Mouse (Mus musculus): ENCODE measurements around the gene Lgr4.

The Lgr4 gene

DNA sequence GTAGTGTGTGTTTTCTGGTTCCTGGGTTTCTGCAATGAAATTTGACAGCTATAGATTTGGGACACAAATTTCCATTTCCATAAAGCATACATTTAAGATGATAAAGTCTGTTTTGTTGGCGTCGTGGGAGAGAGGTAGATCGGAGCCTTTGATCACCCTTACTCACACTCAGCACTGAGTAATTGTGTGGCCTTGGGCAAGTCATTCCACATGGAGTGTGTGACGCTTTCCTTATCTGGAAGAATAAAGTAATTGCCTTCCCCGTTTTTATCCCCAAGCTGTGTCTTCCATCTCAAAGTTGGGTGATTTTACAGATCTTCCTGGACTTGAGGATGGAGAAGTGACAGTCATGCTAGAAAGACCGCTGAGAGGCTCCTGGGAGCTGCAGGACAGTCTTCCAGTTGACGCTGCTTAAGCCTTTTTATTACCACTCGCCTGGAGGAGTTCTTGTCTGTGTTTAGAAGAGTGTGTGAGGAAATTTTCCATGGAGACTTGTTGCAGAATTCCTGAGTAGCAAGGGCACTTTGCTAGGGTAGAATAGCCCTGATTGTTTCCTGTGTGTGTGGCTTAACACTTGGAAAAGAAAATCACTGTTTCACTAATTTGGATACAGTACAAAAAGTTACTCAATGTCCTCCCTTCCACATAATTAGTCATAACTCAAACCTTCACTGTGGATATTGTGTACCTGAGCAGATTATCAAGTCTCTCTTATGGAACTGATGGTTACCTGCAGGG lies 4.0 kb downstream of the Lgr4 start:
- DNase-seq (ENCODE audit: low read depth, low spot score): no peak

DNA sequence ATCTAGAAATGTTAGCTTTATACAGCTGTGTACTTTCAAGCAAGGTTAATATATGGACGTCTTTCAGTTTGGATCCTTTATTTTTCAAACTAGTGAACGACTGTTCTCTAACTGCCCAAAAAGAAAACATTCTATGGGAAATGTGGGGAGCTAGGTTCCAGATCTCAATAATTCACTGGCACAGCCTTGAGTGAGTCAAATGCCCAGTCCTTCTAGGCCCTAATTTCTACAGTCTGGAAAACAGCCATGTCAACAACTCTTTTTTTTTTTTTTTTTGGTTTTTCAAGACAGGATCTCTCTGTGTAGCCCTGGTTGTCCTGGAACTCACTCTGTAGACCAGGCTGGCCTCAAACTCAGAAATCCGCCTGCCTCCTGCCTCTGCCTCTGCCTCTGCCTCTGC lies 4.9 kb downstream of the Lgr4 start:
- no peak for DNase-seq (ENCODE audit: low read depth, low spot score)

DNA sequence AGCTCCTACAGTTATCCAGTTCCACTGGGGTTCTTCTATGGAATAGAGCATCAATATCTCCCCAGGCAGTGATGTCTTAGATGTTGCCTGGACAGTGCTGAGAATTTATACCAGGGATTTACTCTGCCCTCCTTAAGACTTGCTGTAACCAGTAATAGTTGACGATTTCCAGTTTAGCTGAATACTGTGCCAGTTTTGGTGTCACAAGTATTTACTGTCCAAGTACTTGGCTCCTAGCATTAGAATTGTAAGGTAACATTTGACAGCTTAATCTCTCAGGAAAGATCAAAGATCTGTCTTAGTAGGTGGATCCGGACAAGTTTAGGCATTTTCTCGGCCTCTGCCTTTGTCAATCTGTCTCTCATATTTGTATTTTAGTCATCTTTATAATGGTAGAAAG lies 5.6 kb downstream of the Lgr4 start:
- DNase-seq (ENCODE audit: low read depth, low spot score): no peak

DNA sequence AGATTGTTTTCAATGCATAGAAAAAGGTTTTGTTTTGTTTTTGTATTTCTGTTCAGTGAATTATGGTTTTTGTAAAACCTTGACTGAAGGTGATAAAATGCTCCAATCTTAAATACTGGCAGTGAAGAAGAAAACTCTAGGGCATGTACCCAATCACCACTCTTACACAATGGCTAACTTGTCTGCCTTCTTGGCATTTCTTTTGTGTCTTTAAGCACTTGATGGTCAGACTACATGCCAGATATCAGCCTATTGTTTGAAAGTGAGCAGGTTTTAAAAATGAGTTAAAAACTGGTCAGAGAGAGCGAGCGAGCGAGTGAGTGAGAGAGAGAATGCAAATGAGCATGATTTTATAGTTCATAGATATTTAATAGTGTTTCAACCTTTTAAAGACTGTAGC lies 6.5 kb downstream of the Lgr4 start:
- peak; percentile 17 for DNase-seq (ENCODE audit: low read depth, low spot score)

DNA sequence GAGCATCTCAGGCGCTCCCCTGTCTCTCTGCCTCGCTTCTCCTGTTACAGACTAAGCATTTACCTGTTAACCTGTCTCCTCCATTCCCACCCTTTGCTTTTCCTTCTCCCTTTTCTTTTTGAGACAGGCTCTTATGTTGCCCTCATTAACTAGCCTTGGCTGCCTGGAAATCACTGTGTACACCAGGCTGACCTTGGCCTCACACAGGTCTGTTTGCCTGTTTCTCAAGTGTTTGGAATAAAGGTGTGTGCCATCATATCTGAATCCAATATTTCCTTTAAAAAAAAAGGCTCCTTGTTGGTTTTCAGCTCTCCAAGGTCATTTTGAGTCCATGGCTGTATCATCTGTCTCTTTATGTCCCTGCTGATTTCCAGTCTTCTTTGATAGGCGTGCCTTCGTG lies 9.5 kb downstream of the Lgr4 start:
- no peak for DNase-seq (ENCODE audit: low read depth, low spot score)

DNA sequence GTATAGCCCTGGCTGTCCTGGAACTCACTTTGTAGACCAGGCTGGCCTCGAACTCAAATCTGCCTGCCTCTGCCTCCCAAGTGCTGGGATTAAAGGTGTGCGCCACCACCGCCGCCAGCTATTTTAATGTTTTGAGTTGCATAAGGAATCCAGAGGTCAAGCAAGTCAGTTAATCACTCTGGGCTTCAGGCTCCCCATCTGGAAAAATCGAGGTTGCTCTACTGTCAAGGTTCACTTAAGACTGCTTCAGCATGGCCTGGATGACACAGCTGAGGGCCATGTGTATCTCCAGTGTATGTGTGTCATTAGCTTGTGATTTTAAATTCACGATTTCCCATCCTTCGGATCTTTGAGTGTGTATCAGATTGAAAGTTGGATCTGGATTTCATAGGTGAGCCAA lies 10.0 kb downstream of the Lgr4 start:
- no peak for DNase-seq (ENCODE audit: low read depth, low spot score)

DNA sequence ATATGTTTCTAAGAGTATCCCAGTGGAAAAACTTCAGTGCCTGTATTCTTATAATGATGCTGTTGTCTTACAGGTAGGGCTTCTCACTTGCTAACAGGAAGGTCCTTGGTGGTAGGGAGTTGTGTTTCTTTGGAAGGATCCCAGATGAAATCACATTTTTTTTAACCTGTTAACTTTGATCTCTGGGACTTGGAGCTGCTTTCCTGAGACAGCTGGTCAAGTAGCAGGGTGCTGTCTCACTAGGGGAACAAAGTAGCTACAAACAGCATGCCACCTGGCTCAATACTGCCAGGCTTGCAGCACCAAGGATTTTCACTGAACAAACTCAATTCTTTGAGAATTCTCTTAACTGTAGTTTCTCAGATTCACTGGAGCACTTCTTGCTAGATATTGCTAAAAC lies 10.4 kb downstream of the Lgr4 start:
- no peak for DNase-seq (ENCODE audit: low read depth, low spot score)

DNA sequence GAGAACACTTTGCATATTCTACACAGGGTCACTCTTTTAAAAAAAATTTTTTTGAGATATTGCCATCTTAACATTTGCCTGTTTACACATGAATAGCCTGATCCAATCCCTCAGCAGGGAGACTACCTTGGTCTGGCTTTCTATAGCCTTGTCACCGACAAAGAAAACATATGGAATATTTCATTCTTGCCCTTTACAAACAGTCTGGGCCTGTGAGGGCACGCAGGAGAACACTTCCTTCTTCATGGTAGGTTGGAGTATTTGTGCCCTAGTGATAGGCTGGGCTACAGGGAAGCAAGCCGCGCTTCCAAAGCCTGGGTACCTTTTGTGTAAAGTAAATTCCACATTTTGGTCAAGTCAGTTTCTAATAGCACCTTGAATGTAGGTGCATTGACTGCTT lies 11.3 kb downstream of the Lgr4 start:
- no peak for DNase-seq (ENCODE audit: low read depth, low spot score)

DNA sequence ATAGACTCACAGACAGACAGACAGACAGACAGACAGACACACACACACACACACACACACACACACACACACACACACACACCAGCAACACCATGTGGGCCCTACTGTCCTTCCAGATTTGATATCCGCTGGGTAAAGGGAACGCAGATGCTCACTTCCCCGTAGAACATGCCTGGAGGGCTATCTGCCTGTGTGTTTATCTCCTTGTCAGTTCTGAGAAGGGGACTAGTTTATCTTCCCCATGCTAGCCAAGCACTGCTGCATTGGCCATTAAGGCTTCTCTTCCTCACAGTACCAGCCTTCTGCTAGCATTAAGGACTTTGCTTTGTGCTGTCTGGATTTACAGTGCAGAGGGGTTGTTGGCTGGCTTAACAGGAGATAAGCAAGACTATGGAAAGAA lies 11.8 kb downstream of the Lgr4 start:
- DNase-seq (ENCODE audit: low read depth, low spot score): no peak

DNA sequence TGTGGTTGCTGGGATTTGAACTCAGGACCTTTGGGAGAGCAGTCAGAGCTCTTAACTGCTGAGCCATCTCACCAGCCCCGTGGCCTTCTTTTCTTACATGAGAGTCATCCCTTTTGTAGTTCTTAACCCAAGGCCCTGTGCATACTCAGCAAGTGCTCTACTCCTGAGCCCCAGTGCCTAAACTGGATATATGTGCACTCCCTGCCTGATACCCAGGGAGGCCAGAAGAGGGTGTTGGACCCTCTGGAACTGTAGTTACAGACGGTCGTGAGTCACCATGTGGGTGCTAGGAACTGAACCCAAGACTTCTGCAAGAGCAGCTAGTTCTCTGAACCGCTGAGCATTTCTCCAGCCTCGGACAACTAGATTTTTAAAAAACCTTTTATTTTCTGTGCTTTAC lies 12.9 kb downstream of the Lgr4 start:
- peak; percentile 57 for DNase-seq (ENCODE audit: low read depth, low spot score)

DNA sequence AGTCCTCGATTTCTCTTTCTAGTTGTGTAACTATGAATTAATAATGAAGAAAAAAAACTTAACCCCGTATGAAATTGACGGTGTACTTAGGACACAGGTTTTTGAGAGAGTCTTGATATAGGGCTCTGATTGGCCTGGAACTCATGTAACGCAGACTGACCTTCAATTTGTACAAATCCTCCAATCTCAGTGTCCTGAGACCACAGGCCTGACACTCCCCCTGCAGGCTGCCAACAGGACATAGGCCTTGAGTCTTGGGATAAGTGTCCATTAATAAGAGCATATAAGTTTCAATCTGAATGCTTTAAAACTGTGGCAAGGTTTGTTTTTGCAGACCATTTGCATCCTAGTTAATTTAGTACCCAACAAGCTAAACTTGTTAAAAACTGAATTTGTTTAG lies 13.3 kb downstream of the Lgr4 start:
- peak; percentile 57 for DNase-seq (ENCODE audit: low read depth, low spot score)

DNA sequence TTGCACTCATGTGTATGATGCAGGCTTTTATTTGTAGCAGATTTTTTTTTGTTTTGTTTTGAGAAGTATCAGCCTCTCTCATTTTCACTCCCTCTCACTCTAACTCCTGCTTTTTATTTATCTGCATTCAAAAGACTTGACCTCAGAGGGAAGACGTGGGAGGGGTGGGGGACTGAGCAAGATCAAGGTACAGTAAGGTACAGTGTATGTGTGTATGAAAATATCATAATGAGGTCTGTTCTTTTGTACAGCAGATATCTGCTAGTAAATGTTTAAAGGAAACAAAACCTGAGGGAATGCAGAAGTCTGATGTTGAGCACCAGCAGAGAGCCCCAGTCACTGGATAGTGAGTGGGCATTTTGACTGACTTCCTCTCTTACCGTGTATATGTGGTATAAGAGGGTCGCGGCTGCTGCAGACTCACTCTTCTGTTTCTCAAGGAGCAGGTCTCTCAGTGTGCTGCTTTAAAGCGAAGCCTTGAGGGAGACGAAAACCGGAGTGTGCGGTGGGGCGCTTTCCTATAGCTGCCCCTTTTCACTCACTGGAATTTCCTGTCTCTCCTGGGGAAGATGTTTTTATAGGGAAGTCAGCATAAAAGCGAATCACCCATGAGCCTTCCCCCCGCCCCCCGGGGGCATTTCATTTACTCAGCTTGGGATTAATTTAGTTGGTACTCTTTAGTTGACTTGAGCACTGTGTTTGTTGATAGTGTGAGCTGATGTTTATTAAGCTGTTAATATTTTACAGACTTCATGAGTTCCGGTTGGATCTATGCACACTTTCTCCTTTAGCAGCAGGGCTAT lies 14.7 kb downstream of the Lgr4 start:
- DNase-seq (ENCODE audit: low read depth, low spot score): no peak

DNA sequence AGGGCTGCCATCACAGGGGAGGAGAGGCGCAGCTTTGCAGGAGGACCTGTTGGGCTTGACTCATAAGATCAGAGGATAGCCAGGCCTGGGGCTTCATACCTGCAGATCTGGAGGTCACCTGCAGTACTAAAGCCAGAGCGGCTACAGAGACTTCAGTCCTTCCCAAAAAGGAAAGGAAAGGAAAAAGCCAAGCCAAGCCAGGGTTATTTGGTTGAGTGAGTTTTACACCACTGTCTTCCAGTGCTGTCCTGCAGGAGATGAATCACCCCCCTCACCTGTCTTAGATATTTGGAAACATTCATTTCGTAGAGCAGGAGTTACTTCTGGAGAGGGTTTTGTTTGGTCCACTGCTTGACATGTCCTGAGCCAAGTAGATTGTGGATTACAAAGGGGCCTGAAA lies 15.7 kb downstream of the Lgr4 start:
- no peak for DNase-seq (ENCODE audit: low read depth, low spot score)

DNA sequence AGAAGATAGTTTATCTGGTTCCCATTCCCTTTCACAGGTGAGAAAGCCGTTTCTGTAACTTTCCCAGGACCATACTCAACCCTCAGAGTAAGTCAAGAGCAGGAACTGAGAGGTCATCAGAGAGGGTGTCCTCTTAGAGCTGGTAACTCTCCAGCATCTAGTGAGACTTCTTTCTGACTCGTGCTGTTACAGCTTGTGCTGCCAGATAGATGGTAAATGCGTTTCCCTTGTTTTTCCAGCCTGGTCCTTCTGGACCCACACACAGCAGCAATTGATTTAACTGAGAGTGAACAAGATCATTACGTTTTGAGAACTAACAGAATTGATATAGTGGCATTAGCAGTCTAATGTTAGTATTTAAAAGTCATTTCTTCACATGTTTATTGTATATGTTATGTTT lies 16.6 kb downstream of the Lgr4 start:
- DNase-seq (ENCODE audit: low read depth, low spot score): no peak

DNA sequence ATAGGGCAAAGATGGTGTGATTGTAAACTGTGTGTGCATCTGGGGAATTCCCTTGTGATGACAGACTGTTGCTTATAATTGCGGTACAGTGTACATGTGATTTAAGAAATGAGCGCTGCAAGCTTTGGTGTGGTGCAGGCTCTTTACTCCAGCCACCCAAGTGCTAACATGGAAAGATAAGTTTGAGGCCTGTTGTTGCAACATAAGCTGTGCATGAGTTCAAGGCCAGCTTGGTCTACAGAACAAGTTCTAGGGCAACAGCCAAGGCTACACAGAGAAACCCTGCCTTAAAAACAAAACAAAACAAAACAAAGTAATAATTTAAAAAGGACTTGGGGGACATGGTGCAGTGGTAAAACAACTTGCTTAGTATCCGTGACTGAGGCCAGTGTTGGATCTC lies 17.7 kb downstream of the Lgr4 start:
- DNase-seq (ENCODE audit: low read depth, low spot score): no peak

DNA sequence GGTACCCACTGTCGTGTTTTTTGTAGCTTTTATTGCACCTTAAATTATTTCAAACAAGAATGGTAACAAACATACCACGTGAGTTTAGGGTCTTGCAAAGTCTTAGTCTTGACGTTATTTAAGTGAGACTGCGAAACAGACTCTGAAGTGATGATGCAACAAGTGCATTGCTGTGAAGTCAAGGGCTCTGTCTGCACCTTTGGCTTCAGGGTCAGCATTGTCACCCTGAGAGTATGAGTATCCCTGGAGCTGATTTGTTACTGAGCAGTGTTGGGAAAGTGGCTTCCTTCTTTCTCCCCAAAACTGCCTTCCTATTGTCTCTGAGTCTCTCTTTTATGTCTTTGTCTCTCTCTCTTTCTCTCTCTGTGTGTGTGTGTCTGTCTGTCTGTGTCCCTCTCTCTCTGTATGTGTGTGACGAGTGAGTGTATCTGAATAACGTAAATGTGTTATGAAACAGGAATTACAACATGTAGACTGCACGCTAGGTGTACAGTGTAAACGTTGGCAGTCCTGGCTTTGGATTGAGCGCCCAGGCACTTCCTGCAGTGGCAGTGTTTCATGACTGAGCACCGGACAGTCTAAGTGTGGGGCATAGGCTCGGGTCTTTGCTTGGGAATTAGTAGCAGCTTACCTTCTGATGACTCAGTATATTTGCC lies 18.4 kb downstream of the Lgr4 start:
- DNase-seq (ENCODE audit: low read depth, low spot score): no peak

DNA sequence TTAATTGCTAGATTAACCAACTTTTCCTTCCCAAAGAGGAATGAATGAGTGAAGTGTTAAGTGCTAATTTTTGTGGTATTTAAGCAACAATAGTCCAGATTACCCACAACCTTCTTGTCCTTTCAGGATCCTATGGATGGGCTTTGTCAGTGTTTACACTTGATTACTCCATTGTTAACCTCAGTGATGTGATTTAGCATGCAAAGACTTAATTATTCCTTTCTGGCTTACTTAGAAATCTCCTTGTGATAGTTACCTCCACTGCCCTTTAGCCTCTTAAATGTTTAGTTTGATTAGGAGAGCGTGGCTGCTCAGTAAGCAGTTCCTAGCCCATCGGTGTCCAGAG lies 18.9 kb downstream of the Lgr4 start:
- peak; percentile 45 for DNase-seq (ENCODE audit: low read depth, low spot score)

DNA sequence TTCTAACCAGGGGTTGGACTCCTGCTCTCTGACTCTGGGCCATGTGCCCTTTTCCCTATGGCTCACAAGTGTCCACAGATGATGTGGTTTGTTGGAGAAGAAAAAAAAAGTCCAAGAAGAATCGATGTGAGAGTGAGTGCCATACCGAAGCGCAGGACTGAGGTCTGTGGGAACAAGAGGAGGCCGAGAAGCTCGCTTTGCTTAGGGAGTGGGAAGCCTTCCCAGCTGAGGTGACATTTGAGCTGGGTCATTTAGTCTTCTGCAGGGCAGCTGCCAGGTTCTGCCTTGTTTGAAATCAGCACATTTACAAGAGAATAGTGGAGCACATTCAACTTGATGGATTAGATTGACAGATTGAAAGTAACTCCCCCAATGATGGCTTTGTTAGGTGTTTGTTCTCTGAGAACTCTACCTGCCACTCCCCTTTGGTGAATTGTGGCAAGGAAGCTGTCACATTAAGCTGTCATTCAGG lies 24.6 kb downstream of the Lgr4 start:
- peak; percentile 89 for DNase-seq (ENCODE audit: low read depth, low spot score)

DNA sequence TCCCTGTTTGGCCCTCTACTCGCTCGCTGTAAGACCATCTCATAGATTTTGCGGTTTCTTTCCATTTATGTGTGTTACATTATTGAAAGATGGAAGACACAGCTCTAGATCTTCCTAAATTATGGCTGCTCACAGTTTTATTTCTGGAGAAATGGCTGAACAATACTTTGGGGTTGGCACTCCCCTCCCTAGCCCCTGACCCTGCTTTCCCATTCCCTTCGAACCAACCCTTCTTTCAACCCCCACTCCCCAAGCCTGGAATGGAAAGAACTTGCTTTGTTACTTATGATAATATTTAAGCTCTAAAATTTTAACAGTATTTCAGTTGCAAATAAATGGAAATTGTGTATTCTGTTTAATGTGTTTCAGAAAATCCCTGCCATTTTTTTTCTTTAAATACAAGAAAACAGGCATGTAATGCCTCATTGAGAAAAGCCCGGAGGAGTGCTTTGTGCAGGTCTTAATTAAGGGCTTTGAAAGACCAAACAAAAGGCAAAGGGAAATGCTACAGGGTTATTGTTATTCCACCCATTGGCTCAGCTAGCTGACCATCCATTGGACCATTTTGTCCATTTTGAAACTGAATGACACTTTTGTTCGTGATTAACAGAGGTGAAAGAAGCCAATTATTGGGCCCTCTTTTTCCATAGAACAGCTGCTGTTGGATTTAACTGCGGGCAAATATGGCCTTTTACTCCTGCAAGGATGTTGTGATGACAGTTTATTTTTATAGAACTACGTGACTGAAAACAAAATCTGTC lies 25.5 kb downstream of the Lgr4 start:
- peak; percentile 56 for DNase-seq (ENCODE audit: low read depth, low spot score)

DNA sequence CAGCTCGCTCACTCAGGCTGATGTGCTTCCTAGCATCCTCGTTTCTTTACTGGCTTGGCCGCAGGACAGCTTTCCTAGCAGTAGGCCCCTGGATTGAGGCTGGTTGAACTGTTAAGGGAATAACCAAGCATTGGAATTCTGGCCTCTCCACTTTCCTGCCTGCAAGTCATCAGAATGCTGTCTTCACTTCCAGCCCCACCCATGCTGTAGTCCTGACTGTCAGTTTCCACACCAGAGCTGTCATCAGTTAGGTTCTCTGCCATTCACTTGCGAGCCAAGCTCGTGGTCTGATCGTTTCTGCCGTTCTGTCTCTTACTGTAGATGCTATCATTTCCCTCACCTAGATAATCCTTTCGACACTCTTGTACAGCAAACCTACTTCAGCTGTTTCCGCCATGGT lies 27.5 kb downstream of the Lgr4 start:
- DNase-seq (ENCODE audit: low read depth, low spot score): peak; percentile 12

DNA sequence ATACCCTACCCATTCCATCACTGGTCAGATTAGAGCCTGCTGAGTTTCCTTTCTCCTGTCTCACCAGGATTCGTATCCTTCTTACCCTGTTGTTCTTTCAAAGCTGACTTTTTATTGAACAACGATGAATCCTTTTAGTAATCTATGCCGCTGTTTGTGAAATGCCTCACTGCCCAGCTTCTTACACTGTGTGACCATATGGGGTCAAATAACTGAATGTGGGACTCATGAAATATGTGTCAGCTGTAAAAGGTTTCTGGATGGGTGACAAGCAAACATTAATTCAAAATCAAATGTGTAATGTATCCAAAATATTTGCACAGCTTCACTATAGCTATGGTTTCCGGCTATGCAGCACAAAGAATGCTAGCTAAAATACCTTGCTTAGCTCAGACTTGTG lies 28.1 kb downstream of the Lgr4 start:
- no peak for DNase-seq (ENCODE audit: low read depth, low spot score)

DNA sequence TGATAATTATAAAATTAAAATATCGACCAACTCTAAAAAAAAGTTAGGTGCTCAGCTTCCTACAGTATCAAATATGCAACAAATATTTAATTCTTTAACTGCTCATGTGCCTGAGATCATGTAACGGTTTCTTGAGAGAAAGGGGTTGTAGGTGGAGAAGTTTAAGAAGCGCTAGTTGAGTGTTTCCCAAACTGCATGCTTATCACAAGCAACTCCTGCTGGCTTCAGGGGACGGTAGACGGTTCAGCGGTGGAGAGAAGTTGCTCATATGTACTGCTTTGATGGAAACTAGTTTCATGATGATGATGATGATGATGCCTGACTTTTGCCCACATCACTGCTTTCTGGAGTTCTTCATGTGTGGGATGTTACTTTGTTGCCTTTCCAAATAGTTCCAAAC lies 29.0 kb downstream of the Lgr4 start:
- no peak for DNase-seq (ENCODE audit: low read depth, low spot score)
